Mouse (Mus musculus) gastrocnemius, postnatal 25 days (tissue): ENCODE data around the gene E330009J07Rik. TPM values are rescaled to one million over a fixed set of nuclear protein-coding genes. Genes with fewer than 3 reads are reported as not detected.

Source experiments
- DNase-seq: peaks from one replicate; pipeline ENCODE4 v3.0.0; 2022
- long read RNA-seq, 2 experiments: library from polyadenylated mRNA; stranded (forward); transcript quantifications; one replicate each; pipeline ENCODE4 v2.0.0; 2021
- total RNA-seq, 2 experiments: library from RNA; stranded (reverse); gene quantifications; 1 replicate in 1 of 2; 2 replicates in 1 of 2; pipeline ENCODE4 v1.2.3; 2021

The E330009J07Rik gene
- 1 to 10 TPM; 1.0 to 2.1 TPM for total RNA-seq
- long read RNA-seq, experiment 1 = 0 reads
- long read RNA-seq, experiment 2, partial matches to known transcripts = 0 of 1 reads
- long read RNA-seq, experiment 2, other reads (novel, unspliced or antisense) = 0 of 1 reads

DNA sequence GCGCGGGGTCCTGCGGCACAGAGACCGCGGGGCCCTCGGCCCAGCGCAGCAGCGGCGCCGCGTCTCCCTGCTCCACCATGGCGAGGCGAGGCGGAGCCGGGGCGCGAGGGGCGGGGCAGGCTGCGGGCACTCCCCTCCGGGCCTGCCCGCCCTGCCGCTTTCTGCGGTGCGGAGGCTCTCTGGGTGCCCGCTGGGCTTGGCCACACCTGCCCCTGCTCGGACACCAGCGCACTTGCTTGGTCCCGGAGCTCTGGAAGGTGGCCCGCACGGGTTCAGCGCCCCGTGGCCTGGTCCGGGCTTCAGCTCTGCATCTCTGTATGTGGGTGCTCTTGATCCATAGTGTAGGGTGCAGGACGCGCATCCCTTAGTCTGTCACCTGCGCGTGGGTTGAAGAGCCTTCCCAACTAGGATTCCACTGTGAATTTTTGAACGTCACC lies at the start of gene E330009J07Rik:
Gene E330009J07Rik (minus strand): TSS at position 89 of the 437 bp plus-strand sequence.
- DNase-seq = peak; percentile 72

DNA sequence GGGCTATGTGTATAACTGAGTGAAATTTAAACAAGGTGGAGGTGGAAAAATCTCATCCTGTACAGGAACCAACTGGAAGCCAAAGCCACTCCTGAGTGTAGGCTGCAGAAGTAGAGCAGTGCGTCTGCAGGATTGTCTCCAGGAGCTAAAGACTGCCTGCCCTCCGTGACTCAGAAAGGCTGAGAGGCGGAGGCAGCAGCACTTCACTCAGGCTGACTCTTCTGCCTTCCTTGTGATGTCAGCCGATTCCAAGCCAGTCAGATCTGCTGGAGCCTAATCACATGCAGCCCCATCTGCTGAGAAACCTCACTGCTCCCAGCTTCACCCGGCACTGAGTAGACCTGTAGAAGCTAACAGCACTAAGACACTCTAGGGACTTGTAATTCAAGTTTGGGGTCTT lies 46.4 kb upstream of the E330009J07Rik start:
- DNase-seq = no peak

DNA sequence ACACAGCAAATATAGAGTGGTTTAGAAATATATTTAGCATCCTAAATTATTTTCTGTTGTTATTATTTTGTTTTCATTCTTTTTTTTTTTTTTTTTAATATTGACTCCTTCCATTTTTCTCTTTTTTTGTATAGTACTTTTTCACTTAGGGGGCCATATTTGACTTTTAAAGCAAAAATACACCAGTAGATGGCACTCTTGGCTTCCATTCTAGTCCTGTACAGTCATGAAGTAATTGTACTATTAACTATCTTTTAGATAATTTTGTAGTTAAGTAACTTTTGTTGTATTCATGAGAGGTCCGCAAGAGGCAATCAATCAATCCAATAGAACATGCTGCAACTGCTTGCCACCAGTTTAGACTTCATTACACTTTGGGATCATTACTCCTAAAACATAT lies 43.8 kb upstream of the E330009J07Rik start:
- DNase-seq = no peak

DNA sequence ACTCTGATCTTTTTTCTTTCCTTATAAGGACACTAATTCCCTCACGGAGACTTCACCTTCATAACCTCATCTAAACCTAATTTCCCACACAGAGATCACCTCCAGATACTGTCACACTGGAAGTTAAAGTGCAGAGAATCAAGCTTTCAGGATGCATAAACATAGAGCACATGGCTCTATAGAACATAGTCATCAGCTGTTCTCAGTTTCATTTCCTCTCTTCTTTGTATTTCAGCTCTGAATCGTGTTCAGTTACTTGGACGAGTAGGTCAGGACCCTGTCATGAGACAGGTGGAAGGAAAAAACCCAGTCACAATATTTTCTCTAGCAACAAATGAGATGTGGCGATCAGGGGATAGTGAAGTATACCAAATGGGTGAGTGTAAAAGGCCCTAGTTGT lies 40.2 kb upstream of the E330009J07Rik start:
- no peak for DNase-seq

DNA sequence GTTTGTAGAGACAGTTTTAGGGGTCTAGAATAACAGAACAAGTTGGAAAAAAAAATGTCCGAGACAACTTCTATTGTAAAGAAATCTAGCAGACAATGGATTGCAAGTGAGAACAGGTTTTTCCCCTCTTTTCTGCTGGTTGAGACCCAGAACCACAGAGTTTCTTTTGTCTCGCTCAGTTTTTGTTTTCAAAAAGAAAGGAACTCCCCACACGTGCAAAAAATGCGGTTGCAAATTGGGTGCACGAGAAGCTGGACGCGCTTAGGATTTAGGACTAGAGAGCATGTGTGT lies 35.7 kb upstream of the E330009J07Rik start:
- DNase-seq = no peak

DNA sequence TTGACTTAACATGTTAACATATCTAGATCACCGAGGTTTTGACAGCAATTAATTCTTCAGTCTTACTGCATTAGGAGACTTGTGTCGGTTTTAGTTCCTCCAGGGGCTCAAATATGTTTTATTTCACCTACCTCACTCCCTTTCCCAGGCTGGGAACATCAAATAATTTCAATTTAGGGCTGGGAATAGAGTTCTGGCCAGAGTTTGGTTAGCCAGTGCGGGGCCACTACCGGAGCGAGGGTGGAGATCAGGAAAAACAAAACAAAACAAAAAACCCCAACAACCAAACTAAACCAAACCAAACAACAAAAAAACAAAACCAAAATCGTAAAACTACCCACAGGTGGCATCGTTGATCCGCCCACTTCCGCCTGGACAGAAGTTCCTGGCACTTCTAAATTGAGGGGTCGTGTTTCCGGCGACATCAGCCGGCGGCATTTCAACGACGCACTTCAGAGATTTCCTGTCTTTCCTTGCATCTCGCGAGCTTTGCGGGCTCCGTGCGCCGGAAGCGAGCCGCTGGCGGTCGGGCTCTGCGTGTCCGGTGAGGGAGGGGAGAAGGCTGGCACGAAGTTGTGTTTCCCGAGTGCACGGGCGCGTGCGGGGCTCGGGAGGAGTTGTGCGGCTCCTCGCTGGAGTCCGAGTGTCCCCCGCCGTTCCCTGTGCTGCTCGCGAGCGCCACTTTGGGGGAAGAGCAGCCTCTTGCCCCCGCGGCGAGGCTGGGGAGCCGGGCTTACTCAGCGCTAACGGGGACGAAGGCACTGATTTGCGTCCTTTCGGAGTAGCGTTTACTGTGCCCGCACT lies 35.2 kb upstream of the E330009J07Rik start, which contains the start of gene Ssbp1:
Gene Ssbp1 (plus strand): TSS at position 437 of the 804 bp plus-strand sequence.
- peak; percentile 89 for DNase-seq

DNA sequence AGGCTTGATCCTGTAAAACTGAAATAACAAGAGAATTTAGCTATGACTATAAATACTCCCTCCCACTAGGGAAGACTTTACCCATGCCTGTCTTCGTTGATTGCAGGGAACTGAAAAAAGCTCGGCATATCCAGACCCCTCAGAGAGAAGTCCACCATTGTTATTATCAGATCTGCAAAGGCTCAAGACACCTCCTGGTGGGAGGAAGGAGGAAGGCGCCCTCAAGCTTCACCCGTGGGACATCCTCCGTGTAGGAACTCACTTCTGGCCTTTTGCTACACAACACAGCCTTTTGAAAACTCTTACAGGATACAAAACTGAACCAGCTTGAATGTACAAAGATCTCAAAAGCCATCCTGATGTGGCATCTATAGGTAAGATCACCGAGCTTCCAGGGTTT lies 29.8 kb upstream of the E330009J07Rik start:
- no peak for DNase-seq

DNA sequence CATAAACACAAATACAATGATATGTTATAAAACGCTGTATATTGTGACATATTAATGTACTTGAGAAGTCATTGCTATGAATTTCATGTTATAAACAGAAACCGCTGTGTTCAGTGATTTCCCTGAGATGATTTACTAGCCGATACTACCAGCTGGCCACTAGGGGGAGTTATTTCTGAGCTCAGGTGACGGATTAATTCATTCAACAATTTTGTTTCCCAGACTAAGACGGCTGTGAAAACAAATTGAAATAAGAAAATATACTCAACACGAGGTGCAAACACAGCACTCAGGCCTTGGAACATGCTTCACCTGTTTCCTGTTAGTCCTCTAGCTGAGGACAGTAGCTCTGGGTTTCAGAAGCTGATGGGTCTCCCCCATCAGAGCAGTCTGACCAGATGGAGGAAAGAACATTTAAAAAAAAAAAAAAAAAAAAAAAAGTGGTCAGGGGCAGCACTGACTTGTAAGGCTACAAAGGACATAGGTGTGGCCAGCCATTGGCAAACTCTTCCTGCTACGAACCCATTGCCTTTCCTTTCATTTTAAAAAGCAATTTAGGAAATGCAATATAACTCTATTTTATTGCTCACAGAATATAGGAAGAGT lies 18.6 kb upstream of the E330009J07Rik start:
- no peak for DNase-seq

DNA sequence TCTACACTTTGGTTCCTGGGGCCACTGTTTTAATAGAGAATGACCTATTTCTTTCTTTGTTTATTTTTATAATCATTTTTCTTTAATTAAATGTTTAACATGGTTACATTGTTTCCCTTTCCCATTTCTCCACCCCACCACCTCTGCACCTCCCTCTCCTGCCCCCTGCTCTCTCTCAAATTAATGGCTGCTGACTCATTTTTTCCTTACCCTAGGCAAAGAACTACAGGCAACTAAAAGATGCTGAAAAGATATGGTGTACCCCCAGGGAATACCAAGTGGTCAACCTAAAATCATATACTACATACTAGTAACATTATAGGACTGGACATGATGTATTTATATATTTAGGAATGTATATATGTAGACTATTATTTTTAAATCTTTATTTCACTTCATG lies 12.7 kb upstream of the E330009J07Rik start:
- no peak for DNase-seq

DNA sequence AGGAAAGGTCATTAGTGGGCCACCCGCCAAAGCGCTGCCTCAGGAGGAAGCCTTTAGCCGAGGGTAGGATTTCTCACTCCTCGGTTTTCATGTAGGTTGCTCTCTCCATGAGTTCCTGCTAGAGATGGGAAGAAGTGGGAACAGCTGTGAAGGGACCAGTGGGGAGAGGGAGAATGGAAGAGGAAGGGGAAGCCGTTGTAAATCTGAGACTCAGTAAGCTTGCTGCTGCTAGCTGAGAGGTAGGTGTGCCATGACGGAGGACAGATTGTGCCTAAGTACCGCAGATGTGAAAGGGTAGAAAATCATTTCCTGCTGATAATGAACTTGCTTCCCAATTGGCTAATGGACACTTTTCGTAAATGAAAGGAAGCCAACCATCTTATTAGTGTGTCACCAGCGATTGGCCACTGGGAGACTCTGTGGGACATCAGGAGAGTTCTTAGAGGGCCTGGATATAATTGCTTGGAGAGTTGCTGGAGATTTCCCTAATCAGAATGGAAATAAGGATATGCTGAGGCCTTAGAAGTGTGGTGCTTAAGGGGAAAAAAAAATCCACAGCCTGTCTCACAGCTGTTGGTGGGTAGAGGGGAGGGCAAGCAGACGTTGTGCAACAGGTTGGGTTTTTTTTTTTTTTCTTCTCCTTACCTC lies 7.5 kb upstream of the E330009J07Rik start:
- no peak for DNase-seq

DNA sequence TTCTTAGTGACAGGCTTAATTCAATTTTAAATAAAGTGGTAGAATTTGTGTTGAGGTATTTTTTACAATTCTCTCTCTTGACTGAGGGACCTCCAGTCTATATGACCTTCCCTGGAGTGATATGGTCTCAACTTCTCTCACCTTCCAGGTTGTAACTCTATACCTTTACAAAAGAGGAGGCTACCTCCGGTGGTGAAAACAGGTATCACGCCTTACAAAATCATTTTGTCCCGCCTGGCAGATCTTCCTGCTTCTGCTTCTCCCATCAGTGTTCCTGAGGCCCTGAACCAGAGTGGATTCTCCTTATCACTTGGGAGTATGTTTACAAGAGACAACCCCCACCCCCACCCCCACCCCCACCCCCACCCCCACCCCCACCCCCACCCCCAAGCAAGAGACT lies 5.8 kb upstream of the E330009J07Rik start:
- no peak for DNase-seq

DNA sequence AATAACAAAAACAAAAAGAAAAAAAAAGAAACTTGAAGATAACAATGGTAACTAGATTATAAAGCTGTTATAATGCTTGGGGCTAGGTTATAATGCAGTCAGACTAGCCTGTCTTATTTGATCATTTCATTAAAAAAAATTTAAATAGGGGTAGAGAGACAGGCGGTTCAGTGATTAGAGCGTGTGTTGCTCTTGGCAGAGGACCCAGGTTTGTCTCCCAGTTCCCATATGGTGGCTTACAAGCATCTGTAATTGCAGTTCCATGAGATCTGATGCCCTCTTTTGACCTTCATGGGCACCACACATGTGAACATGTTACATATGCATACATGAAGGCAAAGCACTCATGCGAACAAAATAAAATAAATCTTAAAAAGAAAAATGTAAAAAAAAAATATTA lies 5.3 kb upstream of the E330009J07Rik start:
- no peak for DNase-seq

DNA sequence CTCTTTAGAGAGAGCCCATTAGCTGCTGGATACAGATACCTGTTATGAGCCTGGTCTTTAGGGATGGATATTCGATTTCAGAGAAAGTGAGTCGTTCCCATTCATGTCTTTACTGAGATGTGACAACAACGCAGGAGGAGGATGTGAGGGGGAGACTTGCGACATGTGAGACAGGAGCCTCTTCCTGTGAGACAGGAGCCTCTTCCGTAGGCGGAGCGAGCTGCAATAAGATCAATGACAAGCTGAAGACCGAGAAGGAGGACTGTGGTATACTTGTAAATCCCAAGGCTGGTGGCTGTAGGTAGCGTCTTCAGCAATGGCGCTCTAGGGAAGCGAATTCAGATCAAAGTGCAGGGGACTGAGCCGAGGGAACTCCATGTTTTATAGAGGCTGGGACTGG lies 3.8 kb upstream of the E330009J07Rik start:
- DNase-seq = no peak

DNA sequence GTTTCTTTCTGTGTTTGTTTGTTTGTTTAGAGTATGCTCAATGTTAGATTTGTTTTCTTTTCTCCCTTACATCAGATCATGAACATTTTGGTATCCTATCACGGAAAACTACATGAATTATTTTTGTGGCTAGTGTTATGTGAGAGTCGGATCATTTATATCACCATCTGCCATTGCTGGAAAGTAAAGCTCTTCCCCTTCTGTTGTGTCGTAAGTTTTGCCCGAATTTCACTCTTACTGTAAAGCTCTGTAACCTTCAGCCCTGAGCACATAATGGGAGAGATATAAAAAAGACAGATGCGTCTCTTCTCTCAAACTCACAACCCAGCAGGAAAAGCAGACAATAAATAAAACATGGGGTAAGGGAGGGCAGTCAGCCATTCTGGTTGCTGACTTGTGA lies 3.0 kb upstream of the E330009J07Rik start, which contains the start of gene Wee2:
Gene Wee2 (plus strand): TSS at position 153 of the 400 bp plus-strand sequence.
- DNase-seq = no peak

DNA sequence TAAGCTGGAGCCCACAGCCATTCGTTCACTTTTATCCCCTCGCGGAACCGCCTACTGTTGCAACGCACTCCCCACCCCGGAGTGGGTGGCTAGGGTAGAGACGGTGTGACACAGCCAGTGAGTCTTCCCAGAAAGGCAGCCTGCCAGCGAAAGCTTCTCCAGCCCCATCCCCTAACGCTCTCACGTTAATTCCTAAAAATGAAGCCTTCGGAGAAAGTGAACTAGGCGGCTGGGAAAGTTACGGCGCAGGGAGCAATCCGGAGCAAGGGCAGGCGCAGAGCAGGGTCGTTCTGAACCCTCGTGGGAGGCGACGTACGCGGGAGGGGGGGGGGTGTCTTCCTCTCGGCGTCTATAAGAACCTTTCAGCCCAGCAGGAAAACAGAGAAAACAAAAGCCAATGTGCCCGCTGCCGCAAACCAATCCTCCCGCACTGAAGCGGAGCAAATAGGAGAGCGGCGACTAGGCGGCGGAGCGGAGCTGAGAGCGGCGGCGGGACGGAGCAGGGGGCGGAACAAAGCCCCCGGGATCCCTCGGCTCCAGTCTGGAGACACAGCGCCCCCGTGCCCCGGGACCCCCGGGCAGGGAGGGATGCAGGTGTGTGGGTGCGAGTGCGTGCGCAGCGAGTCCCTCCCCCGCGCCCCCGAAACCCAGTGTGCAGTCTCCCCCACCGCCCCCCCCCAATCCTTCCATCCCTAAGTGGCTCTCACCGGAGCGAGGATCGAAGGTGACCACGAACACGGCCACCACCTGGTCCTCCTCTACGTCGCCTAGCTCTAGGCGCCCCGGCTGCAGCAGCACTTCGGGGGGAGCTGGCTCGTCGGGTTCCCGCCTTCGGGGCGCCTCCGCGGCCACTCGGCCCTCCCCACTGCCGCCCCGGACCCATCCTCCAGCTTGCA lies 536 bp downstream of the E330009J07Rik start:
- DNase-seq = peak; percentile 20

DNA sequence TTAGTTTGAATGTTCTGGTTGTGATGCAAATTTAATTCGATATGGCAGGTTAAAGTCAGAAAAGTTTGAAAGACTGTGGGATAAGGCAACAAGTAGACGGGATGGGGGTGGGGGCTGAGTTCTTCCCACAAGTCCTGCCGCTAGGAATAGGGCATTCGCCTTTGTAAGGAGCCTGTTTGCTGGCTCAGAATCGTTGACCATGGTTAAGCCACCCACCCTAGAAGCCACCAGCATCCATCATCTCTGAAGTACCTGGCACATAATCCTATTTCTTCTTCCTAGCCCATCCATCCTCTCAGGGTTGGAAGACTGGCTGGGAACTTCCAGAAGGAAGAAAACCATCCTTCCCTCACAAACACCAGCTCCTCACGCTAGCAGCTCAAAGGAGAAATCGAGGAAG lies 1.2 kb downstream of the E330009J07Rik start:
- DNase-seq = no peak

DNA sequence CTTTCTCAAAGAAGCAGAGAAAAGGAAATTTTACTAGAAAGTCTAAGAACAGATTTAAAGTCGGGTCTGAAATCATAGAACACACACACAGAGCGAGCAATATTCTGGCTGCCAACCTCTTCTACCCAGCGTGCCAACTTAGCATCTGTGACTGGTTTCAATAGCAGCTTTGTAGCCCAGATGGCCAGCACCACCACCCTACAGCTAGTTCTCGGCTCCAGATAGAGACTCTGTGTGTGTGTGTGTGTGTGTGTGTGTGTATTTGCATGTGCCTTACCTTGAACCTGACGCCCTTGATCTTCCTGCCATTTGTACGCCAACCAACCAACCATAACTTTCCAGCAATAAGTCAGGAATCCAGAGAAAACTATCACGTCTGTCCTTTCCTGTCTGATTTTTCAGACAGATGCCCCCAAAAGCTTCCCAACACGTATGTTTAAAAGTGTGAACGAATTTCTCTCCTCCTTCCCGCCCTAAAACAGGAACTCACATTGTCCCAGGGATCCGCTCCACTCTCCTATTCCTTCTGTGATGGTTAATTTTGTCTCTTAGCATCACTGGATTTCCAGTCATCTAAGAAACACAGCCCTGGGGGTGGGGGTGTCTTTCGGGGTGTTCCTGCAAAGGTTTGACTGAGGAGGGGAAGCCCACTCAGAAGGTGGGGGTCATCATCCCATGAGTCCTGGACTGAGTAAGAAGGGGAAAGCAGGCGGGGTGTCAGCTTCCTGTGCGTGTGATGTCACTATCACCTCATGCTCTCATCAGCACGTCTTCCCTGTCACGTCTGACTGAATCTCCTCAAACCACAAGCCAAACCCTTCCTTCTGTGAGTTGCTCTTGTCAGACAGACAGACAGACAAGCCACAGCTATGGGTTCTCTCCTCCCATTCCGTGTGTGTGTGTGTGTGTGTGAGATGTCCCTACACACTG lies 3.3 kb downstream of the E330009J07Rik start:
- no peak for DNase-seq

DNA sequence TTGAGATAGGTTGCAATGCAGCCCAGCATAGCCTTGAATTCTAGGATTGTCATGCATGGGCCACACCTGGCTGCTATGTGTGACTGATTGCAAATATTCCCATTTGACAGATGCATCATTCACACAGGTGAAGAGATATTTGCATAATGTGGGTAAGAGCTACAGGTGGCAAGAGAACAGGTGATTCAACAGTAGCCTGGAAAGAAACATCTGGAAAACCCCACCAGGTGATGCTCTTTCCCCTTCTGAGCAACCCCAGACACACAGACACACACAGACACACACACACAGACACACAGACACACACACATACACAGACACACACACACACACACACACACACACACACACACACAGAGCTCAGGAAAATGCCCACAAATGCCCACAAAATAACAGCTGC lies 4.1 kb downstream of the E330009J07Rik start:
- DNase-seq = no peak

DNA sequence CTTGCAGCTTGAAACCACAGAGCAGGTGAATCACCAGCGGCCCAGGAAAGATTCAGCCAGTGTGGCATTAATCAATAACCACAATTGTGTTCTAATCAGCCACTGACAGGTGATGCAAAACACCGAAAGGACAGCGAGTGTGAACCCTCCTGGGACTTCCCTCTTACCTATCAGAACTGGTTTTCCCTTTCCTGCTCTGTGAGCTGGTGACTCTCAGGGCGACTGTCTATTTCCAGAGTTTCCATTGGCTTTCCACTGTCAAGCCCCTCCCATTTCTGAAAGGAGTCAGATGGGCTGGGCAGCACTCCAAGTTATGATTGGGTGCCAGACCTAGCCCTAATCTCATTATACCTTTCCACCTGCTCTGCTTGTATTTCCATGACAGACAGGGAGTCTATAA lies 4.6 kb downstream of the E330009J07Rik start:
- DNase-seq = no peak

DNA sequence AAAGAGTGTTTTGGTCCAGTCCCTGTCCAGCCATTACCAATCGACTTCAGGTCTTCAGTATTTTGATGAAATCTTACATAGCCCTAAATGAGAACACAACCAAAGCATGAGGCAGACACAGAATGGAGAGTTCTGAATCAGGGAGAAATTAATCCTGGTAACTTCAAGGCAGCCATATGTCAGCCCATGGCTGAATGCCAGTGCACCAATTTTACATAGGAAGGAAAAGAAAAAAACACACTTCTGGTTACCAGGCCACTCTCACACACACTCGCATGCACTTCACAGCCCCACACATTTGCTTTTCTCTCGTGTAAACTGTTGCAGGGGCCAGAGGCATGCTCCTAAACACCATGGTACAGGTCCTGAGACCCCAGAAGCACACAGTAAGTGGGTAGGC lies 5.1 kb downstream of the E330009J07Rik start:
- no peak for DNase-seq

DNA sequence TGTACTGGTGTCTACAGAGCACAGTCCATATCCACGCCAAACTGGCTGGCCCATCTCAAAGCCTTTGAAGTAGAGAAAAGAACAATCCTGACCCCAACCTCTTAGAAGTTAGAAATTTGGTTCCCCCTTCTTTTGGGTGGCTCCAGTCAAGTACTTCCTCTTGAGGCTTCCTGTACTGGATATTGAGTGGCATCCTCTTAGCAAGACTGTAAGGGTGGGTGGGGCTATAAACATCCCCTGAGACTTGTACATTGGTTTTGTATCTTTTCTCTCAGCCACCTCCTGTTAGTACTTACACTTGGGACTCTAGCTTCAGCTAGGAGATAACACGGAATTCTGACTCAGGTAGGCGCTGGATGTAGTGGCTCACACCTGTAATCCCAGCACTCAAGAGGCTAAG lies 5.7 kb downstream of the E330009J07Rik start:
- no peak for DNase-seq
